Mouse (Mus musculus): Measurements from ENCODE around the gene Zfp934.
A peak's percentile ranks its signal among the peaks of the same experiment; 100 is the strongest.
"Not testable (repeated sequence)": the region's sequence is repeated elsewhere in the genome, so short reads cannot be mapped to it uniquely, and the experiment has no call there.

Zfp934 gene

GRCm38 (mm10) chr13:62571099-62571498 is at the start of gene Zfp934:
TSS of gene Zfp934 (minus strand) at chr13:62571199.
- DNase-seq (ENCODE audit: low read depth, low spot score) = not testable (repeated sequence)

GRCm38 (mm10) chr13:62617449-62617848 is 46.5 kb upstream of the Zfp934 start:
- DNase-seq (ENCODE audit: low read depth, low spot score) = not testable (repeated sequence)

GRCm38 (mm10) chr13:62561696-62562095 is 9.3 kb downstream of the Zfp934 start:
- not testable (repeated sequence) for DNase-seq (ENCODE audit: low read depth, low spot score)

- peak; percentile 16 for DNase-seq (ENCODE audit: low read depth, low spot score)
Measured at GRCm38 (mm10) chr13:62558189-62559110, 12.5 kb downstream of the Zfp934 start, which contains the start of gene Zfp935. TSS of gene Zfp935 (minus strand) at chr13:62558511.

GRCm38 (mm10) chr13:62530129-62530528 is 40.9 kb downstream of the Zfp934 start:
- DNase-seq (ENCODE audit: low read depth, low spot score) = not testable (repeated sequence)

GRCm38 (mm10) chr13:62510641-62511420 is 60.2 kb downstream of the Zfp934 start:
- DNase-seq (ENCODE audit: low read depth, low spot score) = not testable (repeated sequence)

- not testable (repeated sequence) for DNase-seq (ENCODE audit: low read depth, low spot score)
Measured at GRCm38 (mm10) chr13:62472661-62473060, 98.3 kb downstream of the Zfp934 start.

GRCm38 (mm10) chr13:62469947-62470346 is 101.1 kb downstream of the Zfp934 start:
- peak; percentile 70 for DNase-seq (ENCODE audit: low read depth, low spot score)

GRCm38 (mm10) chr13:62466424-62467334 is 104.3 kb downstream of the Zfp934 start, which contains the start of gene Gm49359:
TSS of gene Gm49359 (minus strand) at chr13:62466832.
- DNase-seq (ENCODE audit: low read depth, low spot score) = peak; percentile 89
